Mouse (Mus musculus): ENCODE results near the gene Scarb1. TPM values are rescaled to one million over a fixed set of nuclear protein-coding genes. Genes with fewer than 3 reads are reported as not detected.

Gene Scarb1
- total RNA-seq, 2 experiments from 2014 or later = 58.9 to 59.6 TPM

GRCm38 (mm10) chr5:125364851-125365429, 24.0 kb upstream of the Scarb1 start:
- ATAC-seq (replicated peaks; ENCODE audit: poor library complexity) = no peak

- ATAC-seq (replicated peaks; ENCODE audit: poor library complexity) = 0 out of 2 replicates have a peak, but pooled peaks have one; percentile 42
These were observed 23.0 kb upstream of the Scarb1 start for GRCm38 (mm10) chr5:125363894-125364293.

- no peak for ATAC-seq (replicated peaks; ENCODE audit: poor library complexity)
These were observed 20.2 kb upstream of the Scarb1 start for GRCm38 (mm10) chr5:125360981-125361510.

GRCm38 (mm10) chr5:125360566-125360965, 19.7 kb upstream of the Scarb1 start:
- no peak for ATAC-seq (replicated peaks; ENCODE audit: poor library complexity)

- peak; percentile 96 for ATAC-seq (replicated peaks; ENCODE audit: poor library complexity)
These were observed 17.3 kb upstream of the Scarb1 start for GRCm38 (mm10) chr5:125358270-125358608.

GRCm38 (mm10) chr5:125357543-125358269, 16.8 kb upstream of the Scarb1 start:
- ATAC-seq (replicated peaks; ENCODE audit: poor library complexity) = peak; percentile 8

- no peak for ATAC-seq (replicated peaks; ENCODE audit: poor library complexity)
These were observed 14.8 kb upstream of the Scarb1 start for GRCm38 (mm10) chr5:125355650-125356049.

- no peak for ATAC-seq (replicated peaks; ENCODE audit: poor library complexity)
These were observed 14.1 kb upstream of the Scarb1 start for GRCm38 (mm10) chr5:125354885-125355492.

GRCm38 (mm10) chr5:125352781-125353294, 11.9 kb upstream of the Scarb1 start:
- ATAC-seq (replicated peaks; ENCODE audit: poor library complexity) = no peak

GRCm38 (mm10) chr5:125351939-125352338, 11.0 kb upstream of the Scarb1 start:
- peak; percentile 56 for ATAC-seq (replicated peaks; ENCODE audit: poor library complexity)

- no peak for ATAC-seq (replicated peaks; ENCODE audit: poor library complexity)
These were observed 10.2 kb upstream of the Scarb1 start for GRCm38 (mm10) chr5:125351057-125351456.

- ATAC-seq (replicated peaks; ENCODE audit: poor library complexity) = no peak
These were observed 8.5 kb upstream of the Scarb1 start for GRCm38 (mm10) chr5:125349391-125349790.

GRCm38 (mm10) chr5:125348487-125348886, 7.6 kb upstream of the Scarb1 start:
- ATAC-seq (replicated peaks; ENCODE audit: poor library complexity) = peak; percentile 84

GRCm38 (mm10) chr5:125348067-125348466, 7.2 kb upstream of the Scarb1 start:
- no peak for ATAC-seq (replicated peaks; ENCODE audit: poor library complexity)

- no peak for ATAC-seq (replicated peaks; ENCODE audit: poor library complexity)
These were observed 3.4 kb upstream of the Scarb1 start for GRCm38 (mm10) chr5:125344296-125344695.

GRCm38 (mm10) chr5:125341459-125342090, 681 bp upstream of the Scarb1 start:
- ATAC-seq (replicated peaks; ENCODE audit: poor library complexity) = peak; percentile 36

- ATAC-seq (replicated peaks; ENCODE audit: poor library complexity) = 0 out of 2 replicates have a peak, but pooled peaks have one; percentile 1
These were observed 903 bp downstream of the Scarb1 start for GRCm38 (mm10) chr5:125339851-125340531.

GRCm38 (mm10) chr5:125339108-125339751, 1.7 kb downstream of the Scarb1 start:
- ATAC-seq (replicated peaks; ENCODE audit: poor library complexity) = peak; percentile 50

GRCm38 (mm10) chr5:125337526-125337925, 3.4 kb downstream of the Scarb1 start:
- ATAC-seq (replicated peaks; ENCODE audit: poor library complexity) = no peak

- peak; percentile 12 for ATAC-seq (replicated peaks; ENCODE audit: poor library complexity)
These were observed 3.9 kb downstream of the Scarb1 start for GRCm38 (mm10) chr5:125337012-125337411.
